Mouse (Mus musculus): ENCODE results near the gene Arhgap25. TPM values are rescaled to one million over a fixed set of nuclear protein-coding genes. Genes with fewer than 3 reads are reported as not detected.
A peak's percentile ranks its signal among the peaks of the same experiment; 100 is the strongest.
"Not testable (repeated sequence)": the region's sequence is repeated elsewhere in the genome, so short reads cannot be mapped to it uniquely, and the experiment has no call there.

The Arhgap25 gene
- polyA plus RNA-seq, 1 experiment: 1.4 TPM

DNA sequence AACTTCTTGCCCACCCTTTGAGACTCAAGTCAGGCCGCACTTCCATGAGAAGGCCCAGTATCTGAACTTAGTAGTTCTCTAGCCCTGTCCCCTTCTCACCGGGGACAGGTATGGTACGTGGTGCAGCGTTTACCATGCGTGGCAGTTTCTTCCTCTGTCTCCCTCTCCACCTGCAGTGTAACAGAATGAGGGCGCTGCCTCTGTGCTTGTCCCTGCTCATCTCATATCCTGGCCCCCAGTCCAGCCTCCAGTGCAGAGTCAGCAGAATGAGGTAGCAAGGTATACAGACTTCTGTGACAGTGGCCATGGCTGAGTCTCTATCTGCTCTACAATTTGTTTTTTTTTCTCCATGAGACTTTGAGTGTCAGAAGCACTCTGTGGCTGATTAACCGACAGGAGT, 32.4 kb downstream of the Arhgap25 start:
- TF ChIP-seq POLR2A (IDR thresholded peaks at IDR 0.05; ENCODE audit: borderline replicate concordance, extremely low read depth, insufficient read depth, insufficient read length, poor library complexity, severe bottlenecking) (no peak), CTCF (IDR thresholded peaks at IDR 0.05; ENCODE audit: borderline replicate concordance, extremely low read depth, insufficient read depth, insufficient read length) (no peak)
- no peak for DNase-seq (ENCODE audit: low read depth)

DNA sequence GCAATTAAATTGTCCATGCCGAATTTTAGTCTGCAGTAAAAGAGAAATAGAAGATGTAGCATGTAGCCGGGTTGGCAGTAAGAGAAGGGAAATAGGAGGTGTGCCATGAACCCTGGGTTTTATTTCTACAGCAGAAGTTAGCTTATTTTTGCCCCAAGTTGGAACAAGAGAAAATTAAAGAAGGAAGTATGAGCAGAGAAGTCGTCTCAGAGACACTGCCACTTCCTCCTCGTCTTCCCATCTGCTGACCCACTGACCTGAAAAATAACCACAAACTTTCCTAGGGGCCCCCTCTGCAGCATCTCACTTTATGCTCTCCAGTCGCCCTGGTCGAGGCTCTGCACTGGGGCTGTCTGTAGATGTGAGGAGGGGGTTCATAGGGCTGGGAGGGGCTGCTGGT, 33.3 kb downstream of the Arhgap25 start:
- no peak for DNase-seq (ENCODE audit: low read depth)
- TF ChIP-seq POLR2A (IDR thresholded peaks at IDR 0.05; ENCODE audit: borderline replicate concordance, extremely low read depth, insufficient read depth, insufficient read length, poor library complexity, severe bottlenecking): no peak
- TF ChIP-seq CTCF (IDR thresholded peaks at IDR 0.05; ENCODE audit: borderline replicate concordance, extremely low read depth, insufficient read depth, insufficient read length): no peak

DNA sequence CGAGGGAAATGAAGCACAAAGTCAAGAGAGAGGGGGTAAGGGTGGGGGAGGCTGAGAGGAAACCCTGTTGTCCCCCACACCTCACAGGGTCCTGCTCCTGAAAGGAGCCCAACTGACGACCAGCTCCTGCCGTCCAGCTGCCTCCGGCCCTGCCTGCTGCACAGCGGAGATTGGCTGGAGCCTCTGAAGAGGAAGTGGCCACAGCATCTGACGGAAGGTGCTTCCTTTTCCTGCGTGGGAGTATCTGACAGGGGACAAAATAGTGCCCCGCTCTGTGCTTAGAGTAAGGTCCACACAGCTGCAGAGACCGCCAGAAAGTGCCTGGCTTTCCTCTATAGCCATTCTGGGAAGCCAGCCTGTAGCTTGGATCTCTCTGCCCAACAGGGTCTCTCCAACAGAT, 36.9 kb downstream of the Arhgap25 start:
- no peak for TF ChIP-seq POLR2A (IDR thresholded peaks at IDR 0.05; ENCODE audit: borderline replicate concordance, extremely low read depth, insufficient read depth, insufficient read length, poor library complexity, severe bottlenecking)
- no peak for TF ChIP-seq CTCF (IDR thresholded peaks at IDR 0.05; ENCODE audit: borderline replicate concordance, extremely low read depth, insufficient read depth, insufficient read length)
- DNase-seq (ENCODE audit: low read depth): no peak

DNA sequence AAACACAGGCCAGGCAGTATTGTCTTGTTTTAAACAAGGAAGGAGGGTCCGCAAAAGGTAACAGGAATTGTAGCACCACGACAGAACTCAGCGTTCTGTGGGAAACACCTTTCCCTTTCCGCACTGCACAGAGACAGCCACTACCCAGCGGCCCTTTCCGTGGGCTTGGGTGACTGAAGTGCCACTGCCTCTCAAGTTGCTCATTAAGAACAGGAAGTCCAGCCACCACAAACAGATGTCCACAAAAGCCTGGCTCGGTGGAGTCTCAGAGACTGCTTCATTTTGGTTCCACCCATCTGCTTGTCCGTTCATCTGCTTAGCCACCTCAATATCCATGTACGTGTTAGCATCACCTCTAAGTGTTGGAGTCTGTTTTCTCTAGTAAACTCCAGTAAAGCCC, 38.7 kb downstream of the Arhgap25 start:
- no peak for TF ChIP-seq CTCF (IDR thresholded peaks at IDR 0.05; ENCODE audit: borderline replicate concordance, extremely low read depth, insufficient read depth, insufficient read length)
- no peak for TF ChIP-seq POLR2A (IDR thresholded peaks at IDR 0.05; ENCODE audit: borderline replicate concordance, extremely low read depth, insufficient read depth, insufficient read length, poor library complexity, severe bottlenecking)
- DNase-seq (ENCODE audit: low read depth): no peak

DNA sequence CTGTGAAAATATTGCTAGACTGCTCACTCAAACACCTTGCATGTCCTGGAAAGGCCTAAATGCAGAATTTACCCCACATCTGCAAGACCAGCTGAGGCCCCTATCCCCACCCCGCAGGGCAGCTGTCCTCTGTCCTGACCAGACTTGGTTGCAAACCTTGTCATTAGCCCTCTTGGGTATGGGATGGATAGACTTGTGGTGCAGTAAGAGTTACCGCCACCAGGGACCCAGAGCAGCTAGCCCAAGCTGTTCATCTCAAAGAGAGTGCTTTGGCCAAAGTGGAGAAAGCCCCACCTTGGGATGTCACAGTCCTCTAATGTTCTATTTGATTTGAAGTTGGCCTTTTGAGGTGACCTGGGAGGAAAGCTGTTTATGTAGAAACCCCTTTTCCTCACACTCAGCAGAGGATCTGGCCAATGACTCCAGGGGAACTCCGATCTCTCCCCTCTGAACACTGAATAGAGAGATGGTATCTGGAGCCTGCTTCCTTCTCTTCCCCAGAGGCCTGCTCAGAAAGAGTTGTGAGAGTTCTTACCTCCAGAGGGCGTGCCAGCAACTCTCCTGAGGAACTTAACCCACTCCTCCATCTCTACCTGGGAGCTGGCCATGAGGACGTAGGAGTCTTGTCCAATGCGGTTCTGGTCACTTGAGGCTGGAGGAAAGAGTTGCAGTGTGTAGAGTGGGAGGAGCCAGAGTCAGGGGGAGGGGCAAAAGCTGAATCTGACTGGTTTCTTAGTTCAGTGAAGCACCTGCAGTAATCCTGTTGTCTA, 45.2 kb downstream of the Arhgap25 start:
- TF ChIP-seq POLR2A (IDR thresholded peaks at IDR 0.05; ENCODE audit: borderline replicate concordance, extremely low read depth, insufficient read depth, insufficient read length, poor library complexity, severe bottlenecking): no peak
- no peak for TF ChIP-seq CTCF (IDR thresholded peaks at IDR 0.05; ENCODE audit: borderline replicate concordance, extremely low read depth, insufficient read depth, insufficient read length)
- DNase-seq (ENCODE audit: low read depth): no peak

GRCm38 (mm10) chr6:87484806-87485205, 48.3 kb downstream of the Arhgap25 start:
- no peak for DNase-seq (ENCODE audit: low read depth)

GRCm38 (mm10) chr6:87483900-87484289, 49.2 kb downstream of the Arhgap25 start:
- TF ChIP-seq CTCF (IDR thresholded peaks at IDR 0.05; ENCODE audit: borderline replicate concordance, extremely low read depth, insufficient read depth, insufficient read length) (no peak), POLR2A (IDR thresholded peaks at IDR 0.05; ENCODE audit: borderline replicate concordance, extremely low read depth, insufficient read depth, insufficient read length, poor library complexity, severe bottlenecking) (no peak)
- no peak for DNase-seq (ENCODE audit: low read depth)

More at GRCm38 (mm10) chr6:87484806-87485205, 48.3 kb downstream of the Arhgap25 start:
- TF ChIP-seq POLR2A (IDR thresholded peaks at IDR 0.05; ENCODE audit: borderline replicate concordance, extremely low read depth, insufficient read depth, insufficient read length, poor library complexity, severe bottlenecking): no peak
- TF ChIP-seq CTCF (IDR thresholded peaks at IDR 0.05; ENCODE audit: borderline replicate concordance, extremely low read depth, insufficient read depth, insufficient read length): no peak

- no peak for DNase-seq (ENCODE audit: low read depth)
- no peak for TF ChIP-seq POLR2A (IDR thresholded peaks at IDR 0.05; ENCODE audit: borderline replicate concordance, extremely low read depth, insufficient read depth, insufficient read length, poor library complexity, severe bottlenecking)
- no peak for TF ChIP-seq CTCF (IDR thresholded peaks at IDR 0.05; ENCODE audit: borderline replicate concordance, extremely low read depth, insufficient read depth, insufficient read length)
These were observed 49.7 kb downstream of the Arhgap25 start for GRCm38 (mm10) chr6:87483224-87483899.

- TF ChIP-seq CTCF (IDR thresholded peaks at IDR 0.05; ENCODE audit: borderline replicate concordance, extremely low read depth, insufficient read depth, insufficient read length) (no peak), POLR2A (IDR thresholded peaks at IDR 0.05; ENCODE audit: borderline replicate concordance, extremely low read depth, insufficient read depth, insufficient read length, poor library complexity, severe bottlenecking) (no peak)
- DNase-seq (ENCODE audit: low read depth): no peak
These were observed 53.6 kb downstream of the Arhgap25 start for GRCm38 (mm10) chr6:87479291-87479999.

GRCm38 (mm10) chr6:87478847-87479246, 54.2 kb downstream of the Arhgap25 start:
- TF ChIP-seq POLR2A (IDR thresholded peaks at IDR 0.05; ENCODE audit: borderline replicate concordance, extremely low read depth, insufficient read depth, insufficient read length, poor library complexity, severe bottlenecking): no peak
- TF ChIP-seq CTCF (IDR thresholded peaks at IDR 0.05; ENCODE audit: borderline replicate concordance, extremely low read depth, insufficient read depth, insufficient read length): no peak
- DNase-seq (ENCODE audit: low read depth): peak; percentile 48

- no peak for DNase-seq (ENCODE audit: low read depth)
- no peak for TF ChIP-seq CTCF (IDR thresholded peaks at IDR 0.05; ENCODE audit: borderline replicate concordance, extremely low read depth, insufficient read depth, insufficient read length)
- TF ChIP-seq POLR2A (IDR thresholded peaks at IDR 0.05; ENCODE audit: borderline replicate concordance, extremely low read depth, insufficient read depth, insufficient read length, poor library complexity, severe bottlenecking): no peak
These were observed 57.8 kb downstream of the Arhgap25 start for GRCm38 (mm10) chr6:87475223-87475622.

DNA sequence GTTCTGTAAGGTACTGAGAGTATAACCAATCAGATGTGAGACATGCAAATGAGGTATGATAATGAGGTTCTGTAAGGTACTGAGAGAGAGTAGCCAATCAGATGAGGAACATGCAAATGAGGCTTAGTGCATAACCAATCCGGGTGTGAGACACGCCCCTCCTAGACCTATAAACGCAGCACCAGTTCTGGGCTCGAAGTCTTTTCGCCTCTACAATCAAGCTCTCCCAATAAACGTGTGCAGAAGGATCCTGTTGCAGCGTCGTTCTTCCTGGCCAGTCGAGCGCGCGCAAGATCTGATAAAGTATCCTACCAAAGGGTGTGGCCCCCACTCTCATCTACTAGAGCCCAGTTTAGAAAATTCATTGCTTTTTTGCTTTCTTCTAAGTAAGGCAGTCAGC, 63.0 kb downstream of the Arhgap25 start:
- not testable (repeated sequence) for DNase-seq (ENCODE audit: low read depth)

Data from brain, embryonic 14.5 days (tissue).